26 mouse cellular contexts compared by ENCODE assay signal in genomic region chr19:40638582-40638981, GRCm38 (mm10). TPM values are rescaled to one million over a fixed set of nuclear protein-coding genes. Genes with fewer than 3 reads are reported as not detected.
DNase-seq lines count a peak whose midpoint lies in the region; TF ChIP-seq lines count a peak whose summit lies in the region.
"Had no signal": no experiment of that assay in that cellular context is flagged by ENCODE, and none has a peak within 500 bp of the region (broad histone marks: within the 10 kb centered on the region; RNA-seq: fewer than 3 reads in every experiment).

No protein-coding gene starts in this region.

- no peak overlapping the region for H3K4me3 ChIP-seq in spleen, adult 2 months (ENCODE audit: extremely low read depth, insufficient read depth, insufficient read length)
- no peak overlapping the region for H3K4me3 ChIP-seq in macrophage (ENCODE audit: inconsistent target)
- H3K4me3 ChIP-seq: hindbrain, embryonic 12.5 days; intestine, embryonic 15.5 days; left cerebral cortex, adult 2 months; limb, embryonic 12.5 days; midbrain, embryonic 13.5 days had no signal

- no peak for TF ChIP-seq POLR2A in spleen, adult 2 months (IDR thresholded peaks at IDR 0.05; ENCODE audit: low read depth, low read length)

- H3K4me1 ChIP-seq in spleen, adult 2 months (ENCODE audit: control insufficient read depth, insufficient read depth, insufficient read length): no peaks in the 10 kb centered on the region; the same call in 1 of the 2 replicates
- H3K4me1 ChIP-seq: hindbrain, embryonic 12.5 days; intestine, embryonic 15.5 days; limb, embryonic 12.5 days; midbrain, embryonic 13.5 days had no signal

- H3K36me3 ChIP-seq in spleen, adult 2 months (ENCODE audit: control insufficient read depth, insufficient read depth, low read length): no peaks in the 10 kb centered on the region
- H3K36me3 ChIP-seq in macrophage (ENCODE audit: inconsistent target): no peaks in the 10 kb centered on the region
- H3K36me3 ChIP-seq in splenic B cell, adult 2 months (ENCODE audit: control insufficient read depth, insufficient read depth, low read length, poor library complexity, severe bottlenecking): no peaks in the 10 kb centered on the region
- H3K36me3 ChIP-seq: hindbrain, embryonic 12.5 days; intestine, embryonic 15.5 days; limb, embryonic 12.5 days; midbrain, embryonic 13.5 days had no signal

- no peaks in the 10 kb centered on the region for H3K27me3 ChIP-seq in spleen, adult 2 months (ENCODE audit: control insufficient read depth, insufficient read depth, low read length)
- no peaks in the 10 kb centered on the region; the same call in 1 of the 2 replicates for H3K27me3 ChIP-seq in splenic B cell, adult 2 months (ENCODE audit: control insufficient read depth, insufficient read depth, low read length, poor library complexity, severe bottlenecking)
- H3K27me3 ChIP-seq: hindbrain, embryonic 12.5 days; intestine, embryonic 15.5 days; limb, embryonic 12.5 days; midbrain, embryonic 13.5 days; Patski had no signal

- intact Hi-C loops in heart, postnatal 36 days (cut with DNase I): no loop called here

- 61% methylated on average over 5 of the region's 5 CpGs for WGBS in spleen, adult 2 months
- WGBS in macrophage (ENCODE audit: missing documents): 83% methylated on average over 5 of the region's 5 CpGs

- DNase-seq in heart, adult 11 months: peak; percentile 83
- no peak for DNase-seq in heart, postnatal 36 days
- no peak for DNase-seq in spleen, adult 2 months (ENCODE audit: low read depth in 1 of 2, low spot score in 2 of 2)
- no peak for DNase-seq in spleen, adult 18-20 months
- peak; percentile 22 for DNase-seq in splenic B cell, adult 2 months (ENCODE audit: low read depth, low spot score)
- no peak for DNase-seq in adrenal gland, adult 8-10 months
- DNase-seq in kidney, adult 9 months: no peak
- DNase-seq: adrenal gland, postnatal 36 days; cerebellum, adult 11 months; cerebellum, adult 9-10 months; cerebellum, postnatal 36 days; gastrocnemius, postnatal 36 days; kidney, postnatal 25 days; retina, postnatal 1 day; right cerebral cortex, postnatal 25 days; thymus, adult 18-20 months; thymus, postnatal 25 days had no signal

- 0 out of 2 replicates have a peak overlapping the region, but pooled peaks have one; percentile 0 for H3K27ac ChIP-seq in spleen, adult 2 months (ENCODE audit: insufficient read depth, low read length)
- peak overlapping the region; percentile 98 for H3K27ac ChIP-seq in macrophage
- H3K27ac ChIP-seq: hindbrain, embryonic 12.5 days; hindbrain, postnatal 0 days; intestine, embryonic 15.5 days; left cerebral cortex, adult 2 months; limb, embryonic 12.5 days; midbrain, embryonic 13.5 days had no signal

- H3K79me2 ChIP-seq in macrophage (ENCODE audit: inconsistent target): no peaks in the 10 kb centered on the region

- no peak for TF ChIP-seq CTCF in spleen, adult 2 months (IDR thresholded peaks at IDR 0.05; ENCODE audit: extremely low read depth, insufficient read depth, insufficient read length, insufficient replicate concordance)

RNA-seq across cellular contexts. Expression of gene Entpd1, which starts 26.4 kb away (rescaled TPM):
- 10 to 100 TPM; 25.0 to 33.2 TPM for total RNA-seq in heart, postnatal 36 days (2021)
- polyA plus RNA-seq in spleen, adult 2 months (2012; rRNA removed): 9.1 and 10.5 TPM in 2 replicates
- 100 to 1,000 TPM in 23 of 26 experiments, 10 to 100 TPM in 3; 33.7 to 454 (median 135) TPM for total RNA-seq in macrophage (2018; cell fraction: chromatin; rRNA removed)
- 100 to 1,000 TPM in 18 of 26 experiments, 10 to 100 TPM in 8; 86.1 to 339 (median 189) TPM for total RNA-seq in macrophage (2018; cell fraction: cytosol; rRNA removed)
- 100 to 1,000 TPM in 24 of 26 experiments, 10 to 100 TPM in 2; 83.5 to 570 (median 192) TPM for total RNA-seq in macrophage (2018; cell fraction: nucleus; rRNA removed)
- 164 to 283 TPM (median 241 TPM) in 3 replicates for polyA plus RNA-seq in macrophage (2018)
- 10 to 100 TPM; 27.5 to 34.8 (median 31.5) TPM for total RNA-seq in adrenal gland, adult 8-10 months (2022)
- total RNA-seq: MEL had no signal

RNA-seq across cellular contexts. Expression of gene Tctn3, which starts 26.5 kb away (rescaled TPM):
- 1 to 10 TPM; 7.4 to 8.0 TPM for total RNA-seq in heart, postnatal 36 days (2021)
- 4.4 and 4.5 TPM in 2 replicates for polyA plus RNA-seq in spleen, adult 2 months (2012; rRNA removed)
- 10 to 100 TPM; 10.5 to 46.6 (median 22.1) TPM for total RNA-seq in macrophage (2018; cell fraction: chromatin; rRNA removed)
- 10 to 100 TPM in 6 of 26 experiments, 1 to 10 TPM in 20; 4.0 to 12.7 (median 7.7) TPM for total RNA-seq in macrophage (2018; cell fraction: cytosol; rRNA removed)
- 10 to 100 TPM in 23 of 26 experiments, 1 to 10 TPM in 3; 9.6 to 43.3 (median 20.3) TPM for total RNA-seq in macrophage (2018; cell fraction: nucleus; rRNA removed)
- polyA plus RNA-seq in macrophage (2018): 7.0 to 10.4 TPM (median 7.7 TPM) in 3 replicates
- total RNA-seq in adrenal gland, adult 8-10 months (2022): 10 to 100 TPM in 2 of 4 experiments, 1 to 10 TPM in 2; 6.8 to 12.1 (median 8.9) TPM

RNA-seq across cellular contexts. Expression of gene Aldh18a1, which starts 50.3 kb away (rescaled TPM):
- 1 to 10 TPM; 6.7 to 7.6 TPM for total RNA-seq in heart, postnatal 36 days (2021)
- 18.0 and 27.1 TPM in 2 replicates for polyA plus RNA-seq in spleen, adult 2 months (2012; rRNA removed)
- 10 to 100 TPM in 7 of 26 experiments, 1 to 10 TPM in 19; 1.1 to 25.6 (median 7.6) TPM for total RNA-seq in macrophage (2018; cell fraction: chromatin; rRNA removed)
- 10 to 100 TPM in 11 of 26 experiments, 1 to 10 TPM in 15; 2.3 to 14.8 (median 7.1) TPM for total RNA-seq in macrophage (2018; cell fraction: cytosol; rRNA removed)
- 10 to 100 TPM in 9 of 26 experiments, 1 to 10 TPM in 17; 1.0 to 18.6 (median 7.0) TPM for total RNA-seq in macrophage (2018; cell fraction: nucleus; rRNA removed)
- 2.2 to 7.3 TPM (median 2.4 TPM) in 3 replicates for polyA plus RNA-seq in macrophage (2018)
- 10 to 100 TPM; 12.2 to 36.5 (median 16.9) TPM for total RNA-seq in adrenal gland, adult 8-10 months (2022)

Comparison
In these comparisons a context has a peak if more than half of its experiments do, and no peak if none do; other contexts are left out.
1. DNase-seq: peak in heart, adult 11 months (single experiment) and splenic B cell, adult 2 months (single experiment); none in heart, postnatal 36 days (0 of 2), spleen, adult 2 months (0 of 2), spleen, adult 18-20 months (0 of 2), adrenal gland, adult 8-10 months (single experiment) and kidney, adult 9 months (single experiment).